Mouse (Mus musculus): ENCODE measurements around the gene Sap25.
"Not testable (repeated sequence)": the region's sequence is repeated elsewhere in the genome, so short reads cannot be mapped to it uniquely, and the experiment has no call there.

The Sap25 gene

DNA sequence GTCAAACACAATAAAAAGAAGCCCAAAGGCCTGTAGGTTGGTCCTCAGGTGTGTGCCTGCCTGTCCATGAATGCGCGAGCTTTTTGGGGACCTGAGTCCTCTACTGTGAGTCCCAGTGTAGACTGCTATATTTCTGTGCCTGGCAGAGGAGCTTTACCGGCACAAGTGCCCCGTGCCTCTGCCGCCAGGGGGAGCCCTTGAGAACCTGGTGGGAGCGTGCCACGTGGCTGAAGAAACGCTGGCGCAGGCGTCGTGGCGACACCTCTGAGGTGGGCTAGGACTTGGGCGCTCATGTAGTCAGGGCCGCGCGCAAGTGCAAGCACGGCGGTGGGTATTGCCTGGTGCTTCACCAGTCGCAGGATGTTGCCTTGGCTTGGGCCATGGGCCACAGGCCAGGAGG lies at the start of gene Sap25:
Sap25 (plus strand) TSS at position 281 of the 400 bp plus-strand sequence.
- no peak for DNase-seq (ENCODE audit: low read depth)

DNA sequence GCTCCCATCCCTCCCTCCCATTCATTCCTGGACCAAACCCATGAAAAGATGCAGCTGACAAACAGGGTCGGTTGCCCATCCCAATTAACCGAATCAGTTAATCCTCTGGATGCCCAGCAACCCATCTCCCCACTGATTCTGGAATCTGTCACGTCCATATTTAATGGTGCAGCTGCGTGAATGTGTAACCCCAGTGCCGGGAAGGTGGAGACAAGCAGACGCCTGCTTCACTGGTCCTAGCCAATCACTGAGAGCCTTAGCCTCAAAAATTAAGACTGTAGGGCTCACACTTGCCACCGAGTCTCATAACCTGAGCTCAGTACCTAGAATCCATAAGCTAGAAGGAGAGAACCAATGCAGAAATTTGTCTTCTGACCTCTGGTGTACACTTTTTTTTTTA lies 45.2 kb upstream of the Sap25 start:
- no peak for DNase-seq (ENCODE audit: low read depth)

DNA sequence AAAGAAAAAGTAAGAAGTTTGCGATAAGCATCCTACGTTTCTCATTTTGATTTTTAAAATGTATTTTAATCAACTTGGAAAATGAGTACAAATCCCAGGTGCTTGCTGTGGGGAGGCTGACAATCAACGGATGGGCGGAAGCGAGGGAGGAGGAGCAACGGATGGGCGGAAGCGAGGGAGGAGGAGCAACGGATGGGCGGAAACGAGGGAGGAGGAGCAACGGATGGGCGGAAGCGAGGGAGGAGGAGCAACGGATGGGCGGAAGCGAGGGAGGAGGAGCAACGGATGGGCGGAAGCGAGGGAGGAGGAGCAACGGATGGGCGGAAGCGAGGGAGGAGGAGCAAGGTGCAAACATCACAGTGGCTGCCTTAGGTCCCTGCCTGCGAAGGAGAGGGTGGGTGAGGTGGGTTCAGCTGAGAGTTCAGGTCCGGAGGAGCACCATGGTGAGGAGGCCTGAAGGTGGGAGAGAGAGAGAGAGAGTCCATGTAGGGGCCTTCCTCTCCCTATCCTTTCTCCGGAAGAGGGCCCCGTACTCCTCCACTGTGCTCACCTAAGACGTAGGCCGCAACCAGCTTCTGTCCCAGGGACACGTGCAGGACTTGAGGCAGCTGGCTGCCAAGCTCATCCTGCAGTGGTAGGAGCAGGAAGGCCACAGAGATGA lies 44.4 kb upstream of the Sap25 start:
- no peak for DNase-seq (ENCODE audit: low read depth)

DNA sequence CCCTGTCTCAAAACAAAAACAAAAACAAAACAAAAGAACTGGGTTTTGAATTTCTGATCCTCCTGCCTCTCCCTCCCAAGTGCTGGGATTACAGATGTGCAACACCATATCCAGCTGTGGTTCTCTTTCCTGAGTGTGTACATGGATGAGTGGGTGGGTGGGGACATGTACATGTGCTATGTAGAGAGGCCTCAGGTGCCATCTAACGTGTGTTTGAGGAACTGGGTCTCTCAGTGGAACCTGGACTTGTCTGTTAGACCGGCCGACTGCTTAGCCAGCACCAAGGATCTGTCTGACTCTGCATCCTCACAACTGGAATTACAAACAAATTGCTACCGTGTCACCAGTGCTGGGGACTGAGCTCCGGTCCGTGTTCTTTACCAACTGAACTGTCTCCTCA lies 43.5 kb upstream of the Sap25 start:
- no peak for DNase-seq (ENCODE audit: low read depth)

DNA sequence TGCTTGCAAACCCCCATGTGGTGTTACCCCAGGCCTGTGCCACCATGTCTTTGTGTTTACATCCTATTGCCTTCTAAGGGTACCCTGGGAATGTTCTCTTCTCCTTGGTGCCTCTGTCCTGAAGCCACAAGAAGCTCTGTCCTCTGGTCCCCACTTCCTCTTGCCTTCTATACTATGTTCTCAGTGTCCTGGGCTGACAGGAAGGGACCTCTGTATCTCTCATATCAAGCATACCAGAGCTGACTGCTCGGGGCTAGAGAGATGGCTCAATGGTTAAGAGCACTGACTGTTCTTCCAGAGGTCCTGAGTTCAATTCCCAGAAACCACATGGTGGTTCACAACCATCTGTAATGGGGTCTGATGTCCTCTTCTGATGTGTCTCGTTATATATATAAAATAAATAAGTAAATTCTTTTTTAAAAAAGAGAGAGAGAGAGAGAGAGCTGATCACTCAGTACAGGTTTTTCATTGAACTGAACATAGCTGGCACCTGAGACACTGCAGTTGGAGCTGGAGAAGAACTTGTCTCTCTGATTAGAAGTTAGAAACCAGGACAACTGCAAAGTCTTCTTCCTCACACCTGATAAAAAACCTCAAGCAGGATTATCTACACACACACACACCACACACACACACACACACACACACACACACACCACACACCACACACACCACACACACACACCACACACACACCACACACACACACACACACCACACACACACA lies 42.9 kb upstream of the Sap25 start:
- no peak for DNase-seq (ENCODE audit: low read depth)

DNA sequence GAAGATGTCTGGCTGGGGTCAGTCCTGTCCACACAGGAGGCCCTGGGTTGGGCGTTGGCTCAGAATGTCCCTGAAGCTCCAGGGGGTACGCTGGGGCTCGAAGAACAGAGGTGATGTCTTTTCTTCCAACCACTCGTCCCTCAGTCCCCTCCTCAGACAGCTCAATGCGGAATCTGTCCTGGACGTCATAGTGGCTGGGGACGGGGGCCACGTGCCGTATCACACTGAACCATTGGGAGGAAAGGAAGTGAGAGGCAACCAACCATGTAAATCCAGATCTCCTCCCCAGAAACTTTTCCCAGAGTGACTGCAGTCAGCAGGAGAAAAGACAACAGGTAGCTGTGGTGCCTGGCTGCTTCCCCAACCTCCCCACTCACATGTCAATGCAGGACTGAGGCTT lies 41.5 kb upstream of the Sap25 start:
- DNase-seq (ENCODE audit: low read depth): no peak

DNA sequence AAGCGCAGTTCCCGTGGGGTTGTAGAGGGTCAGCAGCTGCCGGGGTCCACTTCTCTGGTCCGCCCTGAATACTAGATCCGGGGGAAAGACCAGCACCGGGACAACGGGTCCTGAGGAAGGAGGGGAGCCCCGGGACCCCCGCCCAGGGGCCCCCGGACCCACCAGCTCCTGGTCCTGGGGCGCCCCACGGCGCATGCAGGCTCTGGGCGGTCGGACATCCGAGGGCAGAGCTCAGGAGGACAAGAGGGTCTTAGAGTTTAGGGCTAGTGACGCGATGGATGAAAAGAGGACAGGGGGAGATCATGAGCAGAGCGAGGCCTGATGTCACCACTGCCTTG lies 40.9 kb upstream of the Sap25 start:
- DNase-seq (ENCODE audit: low read depth): no peak

DNA sequence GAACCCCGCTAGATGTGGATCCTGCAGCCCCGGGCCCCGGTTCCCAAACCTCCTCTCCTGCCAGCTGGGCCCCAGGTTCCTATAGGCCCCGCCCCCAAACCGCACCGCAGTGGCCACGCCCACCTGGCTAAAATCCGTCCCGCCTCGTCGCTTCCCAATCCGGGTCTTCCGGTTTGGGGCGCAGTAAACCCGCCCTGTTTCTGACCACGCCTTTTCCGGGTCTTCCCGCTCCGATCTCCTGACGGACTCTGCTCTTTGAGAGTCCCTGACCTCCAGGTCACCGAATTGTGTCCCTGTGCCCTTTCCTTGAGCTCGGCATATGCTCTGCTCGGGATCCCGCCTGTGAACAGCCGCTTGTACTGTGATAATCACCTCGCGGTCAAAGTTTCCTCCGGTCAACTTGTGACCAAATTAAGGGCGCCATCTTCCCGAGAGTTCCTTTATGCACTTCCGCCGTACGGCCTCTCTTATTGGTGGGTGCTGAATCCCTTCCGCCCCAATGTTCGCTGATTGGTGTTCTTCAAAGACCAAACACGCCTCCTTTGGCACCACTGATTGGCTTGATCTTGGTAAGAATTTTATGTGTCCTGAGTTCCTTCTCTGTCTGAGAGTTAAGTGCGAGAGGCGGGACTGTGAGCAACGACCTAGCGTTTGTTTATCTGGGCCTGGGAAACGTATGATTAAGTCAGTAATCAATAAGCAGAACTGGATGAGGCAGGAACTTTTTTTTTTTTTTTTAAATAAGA lies 40.3 kb upstream of the Sap25 start, which contains the start of gene Mospd3:
Mospd3 (minus strand) TSS at position 440 of the 746 bp plus-strand sequence.
- peak; percentile 98 for DNase-seq (ENCODE audit: low read depth)

DNA sequence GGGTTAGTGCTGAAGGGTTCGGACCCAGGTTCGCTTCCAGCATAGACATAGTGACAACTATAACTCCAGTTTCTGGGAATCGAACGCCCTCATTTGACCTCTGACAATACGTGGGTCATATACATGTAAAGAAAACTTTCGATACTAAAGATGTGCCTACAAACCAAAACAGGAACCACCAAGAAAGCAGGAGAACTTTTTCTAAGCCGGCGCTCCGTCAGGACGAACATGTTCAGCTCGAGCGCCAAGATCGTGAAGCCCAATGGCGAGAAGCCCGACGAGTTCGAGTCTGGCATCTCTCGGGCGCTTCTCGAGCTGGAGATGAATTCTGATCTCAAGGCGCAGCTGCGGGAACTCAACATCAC lies 39.8 kb upstream of the Sap25 start:
- peak; percentile 38 for DNase-seq (ENCODE audit: low read depth)

DNA sequence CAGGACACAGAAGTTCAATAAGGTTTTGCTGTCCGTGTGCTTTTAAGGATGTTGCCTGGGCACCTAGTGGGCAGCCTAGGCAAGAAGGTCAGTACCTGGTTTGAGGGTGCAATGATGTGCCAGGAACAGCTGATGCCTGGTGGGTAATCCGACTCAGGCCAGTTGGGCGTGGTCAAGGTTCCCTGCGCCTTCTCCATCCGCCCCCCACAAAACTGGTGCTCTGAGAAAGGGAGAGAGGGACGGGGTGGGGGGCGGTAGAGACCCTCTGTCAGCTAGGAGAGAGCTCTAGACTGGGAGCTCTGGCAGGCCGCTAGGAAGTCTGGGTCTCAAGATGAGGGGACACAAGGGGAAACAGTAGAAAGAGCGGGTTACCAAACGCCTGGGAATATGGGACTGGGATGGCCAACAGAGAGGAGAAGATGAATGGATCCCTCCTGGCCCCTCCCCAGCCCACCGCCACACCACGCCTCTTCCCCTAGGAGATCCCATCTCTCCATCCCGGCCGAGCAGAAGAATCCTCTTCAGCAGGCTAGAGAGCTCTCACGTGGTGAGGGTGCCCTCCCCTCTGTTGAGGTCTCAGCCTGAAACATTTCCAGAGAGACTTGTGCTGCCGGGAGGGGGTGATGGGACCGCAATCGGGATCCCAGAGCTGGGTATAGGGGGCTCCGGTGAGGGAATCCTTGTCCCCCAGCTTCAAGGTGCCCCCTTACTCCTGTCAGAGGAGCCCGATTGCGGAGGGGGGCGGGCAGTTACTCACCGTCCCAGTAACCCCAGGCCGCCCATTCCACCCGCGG lies 33.1 kb upstream of the Sap25 start:
- DNase-seq (ENCODE audit: low read depth): no peak

DNA sequence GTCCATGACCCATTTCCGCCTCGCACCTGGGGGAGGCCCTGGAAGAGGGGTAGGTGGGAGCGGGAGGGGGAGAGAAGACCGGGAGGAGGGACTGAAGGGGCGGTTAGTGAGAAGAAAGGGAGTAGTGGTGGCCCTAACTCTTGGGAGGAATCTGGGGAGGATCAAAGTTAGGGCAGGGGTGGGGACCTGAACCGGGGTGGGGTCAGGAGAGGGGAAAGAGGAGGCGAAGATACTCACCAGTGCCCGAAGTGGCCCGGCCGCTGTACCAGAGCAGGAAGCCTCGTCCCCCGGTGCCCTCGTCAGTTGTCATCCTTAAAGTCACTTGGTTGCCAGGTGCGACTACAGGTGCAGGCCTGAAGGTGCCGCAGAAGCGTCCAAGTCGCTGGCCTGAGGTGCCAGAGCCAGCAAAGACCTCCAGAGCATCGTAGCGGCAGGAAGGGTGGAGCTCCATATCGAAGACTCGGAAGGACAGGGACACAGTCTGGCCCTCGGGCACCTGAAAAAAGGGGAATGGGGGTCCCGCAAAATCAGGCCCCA lies 32.4 kb upstream of the Sap25 start:
- DNase-seq (ENCODE audit: low read depth): no peak

DNA sequence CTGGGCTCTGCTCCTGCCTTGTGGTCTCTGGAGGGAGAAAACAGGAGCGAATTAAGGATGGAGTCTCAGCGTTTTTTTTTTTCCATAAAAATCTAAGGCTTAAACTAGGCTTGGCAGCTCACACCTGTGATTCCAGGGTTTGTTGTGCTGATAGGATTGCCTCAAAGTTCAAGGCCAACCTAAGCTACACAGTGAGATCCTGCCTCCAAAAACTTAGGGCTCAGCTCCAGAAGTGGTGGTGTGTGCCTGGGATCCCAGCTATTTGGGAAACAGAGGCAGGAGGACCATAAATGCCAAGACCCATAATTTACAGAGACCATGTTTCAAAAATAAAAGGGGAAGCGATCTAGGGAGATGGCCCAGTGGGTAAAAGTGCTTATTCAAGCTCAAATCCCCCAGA lies 31.8 kb upstream of the Sap25 start:
- no peak for DNase-seq (ENCODE audit: low read depth)

DNA sequence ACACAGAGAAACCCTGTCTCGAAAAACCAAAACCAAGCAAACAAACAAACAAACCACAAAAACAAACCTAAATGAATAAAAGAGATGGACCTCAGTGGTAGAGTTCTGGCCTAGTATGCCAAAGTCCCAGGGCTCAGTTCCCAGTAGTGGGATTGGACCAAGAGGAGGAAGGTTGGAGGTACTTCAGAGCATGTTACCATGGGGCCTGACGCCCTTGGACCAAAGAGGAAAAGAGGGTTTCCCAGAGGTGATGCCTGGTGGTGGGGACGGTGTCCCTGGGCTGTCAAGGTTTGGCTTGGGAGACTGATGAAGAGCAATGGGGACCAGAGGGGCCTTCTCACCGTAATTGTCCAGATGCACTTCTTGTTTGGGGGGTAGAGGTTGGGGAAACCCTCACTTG lies 31.1 kb upstream of the Sap25 start:
- no peak for DNase-seq (ENCODE audit: low read depth)

DNA sequence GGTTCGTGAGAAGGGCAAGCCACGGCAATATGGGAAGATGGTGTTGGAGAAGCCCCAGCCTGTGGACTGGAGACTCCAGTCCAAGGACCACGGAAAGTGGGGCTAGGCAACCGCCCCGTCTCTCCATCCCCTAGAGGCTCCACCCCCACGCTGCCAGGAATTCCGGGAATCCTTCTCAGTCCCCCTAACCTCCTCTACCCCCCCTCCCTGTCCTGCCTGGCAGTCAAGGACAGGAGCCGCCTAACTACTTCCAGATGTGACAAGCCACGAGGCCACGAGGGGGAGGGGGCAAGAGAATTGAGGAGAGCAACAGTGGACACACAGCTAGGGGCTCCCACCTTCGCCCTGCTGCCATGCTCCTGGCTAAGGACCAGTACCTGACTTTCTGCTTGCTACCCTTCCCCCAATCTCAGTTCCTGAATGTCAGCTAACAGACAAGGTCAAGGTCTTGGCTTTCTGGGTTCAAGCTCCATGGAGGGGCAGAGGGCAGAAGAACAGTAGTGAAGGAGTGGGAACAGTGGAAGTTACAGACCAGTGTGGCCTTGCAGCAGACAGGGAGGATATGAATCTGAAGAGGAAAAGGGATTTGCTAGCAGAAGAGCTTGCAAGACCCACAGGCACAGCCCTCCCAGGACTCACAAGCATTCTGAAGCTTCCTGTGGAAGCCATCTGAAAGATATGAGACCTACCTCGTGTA lies 30.4 kb upstream of the Sap25 start:
- no peak for DNase-seq (ENCODE audit: low read depth)

DNA sequence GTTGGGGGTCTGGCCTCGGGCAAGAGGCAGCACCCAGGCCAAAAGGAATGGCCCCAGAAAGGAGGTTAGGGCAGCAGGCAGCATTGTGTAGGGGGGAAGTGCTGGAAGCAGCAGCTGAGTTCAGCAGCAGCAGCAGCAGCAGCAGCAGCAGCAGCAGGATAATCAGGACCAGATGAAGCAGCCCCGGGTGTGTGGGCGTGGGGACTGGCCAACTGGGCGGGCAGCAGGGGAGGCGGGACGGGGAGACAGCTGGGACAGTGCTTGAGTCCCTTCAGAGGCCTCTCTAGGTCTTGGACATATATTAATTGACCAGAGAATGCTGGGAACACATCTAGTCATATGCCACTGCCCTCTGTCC lies 29.9 kb upstream of the Sap25 start:
- no peak for DNase-seq (ENCODE audit: low read depth)

DNA sequence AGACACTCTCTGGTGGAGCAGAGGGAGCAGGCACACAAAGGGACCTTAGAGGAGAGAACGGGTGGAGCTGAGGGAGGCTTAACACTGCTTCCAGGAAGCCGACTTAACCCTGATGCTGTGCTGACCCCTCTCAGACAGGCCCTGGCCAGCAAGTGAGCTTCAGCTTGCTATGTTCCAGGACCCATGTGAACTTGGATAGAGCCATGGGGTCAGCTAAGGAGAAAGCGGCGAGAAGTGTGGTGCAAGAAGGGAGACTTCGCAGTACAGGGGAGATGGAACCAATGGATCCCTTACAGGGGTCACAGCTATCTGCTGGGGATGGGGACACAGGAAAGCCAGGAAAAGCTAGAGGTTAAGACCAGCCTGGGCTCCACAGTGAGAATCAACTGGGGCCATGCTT lies 28.1 kb upstream of the Sap25 start:
- no peak for DNase-seq (ENCODE audit: low read depth)

DNA sequence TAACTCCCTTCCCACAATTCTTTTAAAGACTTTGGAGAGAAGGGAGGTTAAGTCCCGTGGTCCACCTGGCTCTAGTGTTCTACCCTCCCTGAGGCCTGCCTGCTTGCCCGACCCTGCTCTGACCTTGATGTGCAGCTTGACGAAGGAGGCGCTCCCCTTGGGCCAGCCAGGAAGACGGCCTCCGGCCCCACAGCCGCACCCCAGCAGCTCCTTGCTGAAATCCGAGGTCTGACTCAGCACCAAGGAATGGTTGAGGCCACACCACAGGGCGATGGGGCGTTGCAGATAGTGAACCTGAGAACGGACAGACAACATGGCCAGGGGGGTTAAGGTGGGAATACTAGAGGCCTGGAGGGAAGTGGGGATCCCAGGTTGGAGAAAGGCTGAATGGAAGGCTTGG lies 27.6 kb upstream of the Sap25 start, which contains the start of gene Pcolce:
Pcolce (minus strand) TSS at position 235 of the 400 bp plus-strand sequence.
- DNase-seq (ENCODE audit: low read depth): no peak

DNA sequence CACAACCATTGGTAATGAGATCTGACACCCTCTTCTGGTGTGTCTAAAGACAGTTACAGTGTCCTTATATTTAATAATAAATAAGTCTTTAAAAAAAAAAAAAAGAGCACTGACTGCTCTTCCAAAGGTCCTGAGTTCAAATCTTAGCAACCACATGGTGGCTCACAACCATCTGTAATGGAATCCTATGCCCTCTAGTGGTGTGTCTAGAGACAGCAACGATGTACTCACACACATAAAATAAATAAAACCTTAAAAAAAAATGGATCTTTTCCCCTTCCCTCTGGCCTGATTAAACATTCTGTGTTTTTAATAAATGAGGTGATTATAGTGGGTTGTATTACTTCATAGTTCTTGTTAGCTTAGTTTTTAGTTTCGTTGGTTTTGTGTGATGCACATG lies 26.2 kb upstream of the Sap25 start:
- DNase-seq (ENCODE audit: low read depth): not testable (repeated sequence)

DNA sequence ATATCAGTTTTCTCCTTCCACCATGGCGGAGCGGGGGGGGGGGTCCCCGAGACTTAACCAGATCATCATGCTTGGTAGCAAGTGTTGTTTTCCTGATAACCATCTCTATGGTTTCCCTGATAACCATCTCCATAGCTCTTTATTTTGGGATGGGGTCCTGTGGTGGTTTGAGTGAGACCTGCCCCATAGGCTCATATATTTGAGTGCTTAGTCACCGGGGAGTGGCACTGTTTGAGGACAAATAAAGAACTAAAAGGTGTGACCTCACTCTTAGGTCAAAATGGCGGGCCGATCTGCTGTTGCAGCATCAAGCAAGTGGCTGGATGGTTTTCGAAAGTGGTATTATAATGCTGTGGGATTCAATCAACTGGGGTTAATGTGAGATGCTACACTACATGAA lies 25.8 kb upstream of the Sap25 start:
- DNase-seq (ENCODE audit: low read depth): no peak

DNA sequence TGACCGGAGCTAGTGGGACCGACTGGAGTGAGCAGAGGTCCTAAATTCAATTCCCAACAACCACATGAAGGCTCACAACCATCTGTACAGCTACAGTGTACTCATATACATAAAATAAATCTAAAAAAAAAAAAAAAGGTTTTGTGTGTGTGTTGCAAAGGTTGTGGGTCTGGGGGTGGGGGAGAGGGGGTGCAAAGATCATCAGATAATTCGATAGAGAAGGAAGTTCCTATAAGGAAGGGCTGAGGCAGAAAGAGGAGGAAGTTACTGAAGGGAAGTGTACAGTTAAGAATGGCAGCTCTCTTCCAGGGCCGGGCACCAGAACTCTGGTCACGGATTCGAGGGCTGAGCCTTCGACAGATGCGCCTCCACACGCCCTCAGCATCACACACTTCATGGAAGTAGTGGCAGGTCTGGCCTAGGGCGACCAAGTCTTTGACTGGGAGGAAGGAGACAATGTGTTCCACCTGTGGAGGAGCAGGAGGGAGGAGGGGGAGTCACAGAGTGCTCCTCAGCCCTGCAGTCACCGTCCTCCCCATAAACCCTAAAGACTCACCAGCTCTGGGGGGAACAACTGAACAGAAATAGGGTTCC lies 17.1 kb upstream of the Sap25 start:
- DNase-seq (ENCODE audit: low read depth): no peak

DNA sequence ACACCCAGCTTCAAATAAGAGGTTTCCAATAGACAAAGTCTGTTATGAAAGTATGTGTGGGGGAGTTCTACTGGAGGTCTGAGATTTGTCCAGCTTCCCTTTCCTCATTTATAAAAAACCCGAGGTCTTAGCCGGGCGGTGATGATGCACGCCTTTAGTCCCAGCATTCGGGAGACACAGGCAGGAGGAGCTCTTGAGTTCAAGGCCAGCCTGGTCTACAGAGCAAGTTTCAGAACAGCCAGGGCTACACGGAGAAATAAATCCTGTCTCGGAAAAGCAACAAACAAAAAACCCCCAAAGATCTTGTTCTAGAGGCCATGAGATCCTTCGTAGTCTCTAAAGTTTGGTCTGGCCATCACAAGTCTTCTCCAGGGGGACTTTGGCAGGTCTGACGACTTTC lies 13.1 kb upstream of the Sap25 start:
- DNase-seq (ENCODE audit: low read depth): no peak
